Mouse (Mus musculus) left cerebral cortex, adult 8-10 months (tissue): Measurements from ENCODE around the gene Gm21117. TPM values are rescaled to one million over a fixed set of nuclear protein-coding genes. Genes with fewer than 3 reads are reported as not detected.
"Not testable (repeated sequence)": the region's sequence is repeated elsewhere in the genome, so short reads cannot be mapped to it uniquely, and the experiment has no call there.

ENCODE experiments used
- DNase-seq, 2 experiments: peaks; one replicate each; pipeline ENCODE4 v3.0.0; 2022; ENCODE audit warnings: low spot score in 2 of 2
- total RNA-seq, 4 experiments: library from RNA; stranded (reverse); gene quantifications; 2 replicates each; pipeline ENCODE4 v1.2.4; 2022

Gm21117 gene
- not detected for total RNA-seq

DNA sequence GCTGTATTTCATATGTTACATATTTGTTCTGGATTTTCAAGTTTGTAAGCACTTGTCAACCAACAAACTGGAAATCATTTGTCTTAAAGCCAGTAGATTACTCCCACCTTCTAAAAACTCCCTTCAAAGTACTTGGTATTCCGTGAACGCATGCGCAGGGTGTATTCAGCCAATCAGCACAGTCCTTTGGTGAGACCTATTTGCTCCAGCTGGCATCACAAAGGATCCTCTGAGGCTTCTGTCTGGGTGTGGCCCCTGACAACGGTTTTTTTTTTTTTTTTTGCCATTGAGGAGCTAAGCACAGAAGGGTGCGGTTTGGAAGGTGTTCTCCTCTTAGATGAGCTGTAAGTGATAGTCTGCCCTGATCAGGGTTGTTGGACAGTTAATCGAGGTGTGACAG, at the start of gene Gm21117:
Gene Gm21117, plus strand, starts transcription at position 301 of the 400 bp plus-strand sequence.
- not testable (repeated sequence) for DNase-seq
